Mouse (Mus musculus): ENCODE results near the gene Fbxw8.

DNA sequence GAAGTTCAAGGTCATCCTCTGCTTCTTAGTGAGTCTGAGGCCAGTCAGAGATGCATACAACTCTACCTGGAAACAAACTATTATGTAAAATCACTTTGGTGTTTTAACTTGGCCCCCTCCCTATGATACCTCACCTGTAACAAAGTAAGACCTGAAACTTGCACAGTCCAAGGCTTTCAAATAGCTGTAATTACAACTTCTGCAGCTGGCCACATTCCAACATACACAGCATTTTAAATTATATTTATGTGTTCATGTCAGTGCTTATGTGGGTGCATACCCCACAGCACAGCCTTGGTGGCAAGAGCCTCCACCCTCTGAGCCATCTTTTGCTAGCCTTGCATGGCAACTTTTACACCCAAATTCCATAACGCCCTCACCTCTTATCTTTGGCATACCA, 120.6 kb downstream of the Fbxw8 start:
- TF ChIP-seq CTCF (IDR thresholded peaks at IDR 0.05; ENCODE audit: low read depth) (no peak), EP300 (IDR thresholded peaks at IDR 0.05; ENCODE audit: low read depth) (no peak)
